Mouse (Mus musculus) small intestine, adult 2 months (tissue): ENCODE results near the gene Dlg2. TPM values are rescaled to one million over a fixed set of nuclear protein-coding genes. Genes with fewer than 3 reads are reported as not detected.

Experiments used
- H3K27ac ChIP-seq: fragments of 200-500 bp; 2 replicates; pipeline ENCODE4 v1.5.1; 2012; ENCODE audit warnings: low read depth, low read length, control low read depth, inconsistent platforms; ENCODE audit not compliant: insufficient read depth
- H3K27me3 ChIP-seq: fragments of 200-500 bp; 2 replicates; pipeline ENCODE4 v1.6.1; 2012; ENCODE audit warnings: mild to moderate bottlenecking, moderate library complexity, low read length, inconsistent platforms; ENCODE audit not compliant: control insufficient read depth, insufficient read depth
- H3K36me3 ChIP-seq: fragments of 200-500 bp; 2 replicates; pipeline ENCODE4 v1.6.1; 2012; ENCODE audit warnings: mild to moderate bottlenecking, low read length, control low read depth, inconsistent platforms; ENCODE audit not compliant: control insufficient read depth, insufficient read depth
- H3K4me1 ChIP-seq: fragments of 200-500 bp; 2 replicates; pipeline ENCODE4 v1.6.1; 2012; ENCODE audit warnings: low read length, inconsistent platforms, mixed read lengths; ENCODE audit not compliant: control insufficient read depth, insufficient read depth, insufficient read length
- H3K4me3 ChIP-seq: fragments of 200-500 bp; 2 replicates; pipeline ENCODE4 v1.5.1; 2012; ENCODE audit warnings: low read depth, mild to moderate bottlenecking, control low read depth, inconsistent platforms, low read length, moderate library complexity
- CTCF ChIP-seq: fragments of 200-500 bp; IDR thresholded peaks from 2 replicates; pipeline ENCODE4 v1.5.1; 2012; ENCODE audit warnings: low read depth, mild to moderate bottlenecking, control low read depth, inconsistent platforms, low read length, moderate library complexity, mixed read lengths; ENCODE audit not compliant: insufficient replicate concordance, insufficient read length; ENCODE audit errors: extremely low read depth
- POLR2A ChIP-seq: fragments of 200-500 bp; IDR thresholded peaks from 2 replicates; pipeline ENCODE4 v1.6.1; 2012; ENCODE audit warnings: low read depth, mild to moderate bottlenecking, control low read depth, inconsistent platforms, low read length, moderate library complexity
- WGBS: fragments of 180-500 bp; shearing (Covaris S2); methylation state at CpG from one replicate; pipeline ENCODE4 v1.1.7; 2018; 5-methylcytosine and 5-hydroxymethylcytosine counted together
- polyA plus RNA-seq: library from polyadenylated mRNA; depleted of rRNA; stranded (reverse); fragments of >200 nt; gene quantifications from 2 replicates; pipeline ENCODE4 v1.2.3, GENCODE M21; 2012

The Dlg2 gene
- polyA plus RNA-seq, 1 experiment, result 0.38 TPM

DNA sequence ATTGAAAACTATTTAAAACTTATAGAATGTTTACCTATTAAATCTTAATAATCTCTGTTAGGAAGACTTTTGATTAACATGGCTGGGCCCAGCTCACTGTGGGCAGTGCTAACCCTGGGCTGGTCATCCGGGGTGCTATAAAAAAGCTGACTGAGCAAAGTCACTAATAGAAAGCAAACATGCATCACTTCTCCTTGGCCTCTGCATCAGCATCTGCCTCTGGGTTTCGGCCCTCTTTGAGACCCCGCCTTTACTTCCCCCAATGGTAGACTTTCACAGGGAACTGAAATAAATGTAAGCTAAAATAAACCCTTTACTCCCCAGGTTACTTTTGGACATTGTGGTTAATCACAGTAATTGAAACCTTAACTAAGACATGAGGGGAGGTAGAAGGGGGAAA lies 1264.3 kb downstream of the Dlg2 start:
- Histone ChIP-seq H3K4me3 (no peak overlapping the region), H3K4me1 (no peaks in the 10 kb centered on the region), H3K27me3 (no peaks in the 10 kb centered on the region), H3K27ac (no peak overlapping the region), H3K36me3 (no peaks in the 10 kb centered on the region)
- TF ChIP-seq CTCF (no peak), POLR2A (no peak)
- 79% methylated on average over 3 of the region's 3 CpGs for whole genome bisulfite sequencing

DNA sequence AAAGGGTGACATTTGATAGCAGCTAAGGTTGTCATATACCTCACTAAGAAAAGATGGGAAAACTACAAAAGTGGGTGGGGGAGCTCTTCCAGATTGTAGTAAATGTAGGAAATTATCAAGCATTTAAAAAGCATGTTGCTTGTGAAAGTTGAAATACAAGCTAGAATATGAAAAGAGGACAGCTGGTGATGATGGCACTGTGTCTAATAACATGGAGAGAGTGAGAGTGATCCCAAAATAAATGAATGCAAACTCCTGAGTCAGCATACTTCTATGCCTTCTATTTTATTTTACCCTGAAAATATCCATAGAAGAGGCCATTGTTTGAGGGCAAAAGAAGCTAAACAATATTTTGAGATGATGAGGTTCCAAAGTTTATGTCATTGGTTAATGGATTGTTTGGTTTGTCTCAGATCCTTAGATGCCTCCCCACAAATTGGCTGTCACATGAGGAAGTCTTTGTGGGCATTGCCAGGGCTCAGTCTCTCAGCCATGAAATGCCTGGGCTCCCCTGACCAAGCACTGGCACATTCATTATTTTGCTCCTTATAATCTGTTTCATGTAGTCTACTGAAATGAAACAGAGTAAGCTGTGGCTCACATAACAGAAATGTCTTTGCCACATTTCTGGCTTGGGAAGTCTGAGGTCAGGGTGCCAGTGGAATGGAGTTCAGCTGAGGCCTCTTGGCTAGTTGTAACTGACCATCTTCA lies 1276.8 kb downstream of the Dlg2 start:
- H3K4me3 ChIP-seq, result no peak overlapping the region
- no peak overlapping the region for H3K27ac ChIP-seq
- TF ChIP-seq POLR2A (no peak), CTCF (no peak)
- H3K27me3 ChIP-seq, result no peaks in the 10 kb centered on the region
- no peaks in the 10 kb centered on the region for H3K4me1 ChIP-seq
- no peaks in the 10 kb centered on the region for H3K36me3 ChIP-seq

GRCm38 (mm10) chr7:91767648-91768047 lies 1291.2 kb downstream of the Dlg2 start:
- H3K4me1 ChIP-seq, result no peaks in the 10 kb centered on the region
- no peak overlapping the region for H3K4me3 ChIP-seq
- TF ChIP-seq CTCF, result no peak
- no peaks in the 10 kb centered on the region for H3K27me3 ChIP-seq
- no peak overlapping the region for H3K27ac ChIP-seq
- no peaks in the 10 kb centered on the region for H3K36me3 ChIP-seq

DNA sequence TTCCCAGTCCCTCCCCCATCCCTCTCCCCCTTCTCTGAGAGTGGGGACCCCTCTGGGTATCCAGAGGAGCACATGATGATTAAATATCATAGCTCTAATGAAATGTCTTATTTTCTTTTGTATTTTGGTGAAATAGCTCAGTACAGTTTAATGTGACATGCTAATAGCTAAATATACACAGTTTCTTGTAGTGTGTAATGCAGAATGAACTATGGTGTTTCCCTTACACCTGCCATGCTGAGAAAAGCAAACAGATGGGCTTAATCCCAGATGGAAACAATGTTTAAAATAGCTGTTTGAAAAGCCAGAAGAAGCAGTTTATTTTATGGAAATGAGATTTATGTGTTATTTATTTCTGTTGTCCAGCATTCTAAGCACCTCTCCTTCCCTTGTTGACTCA lies 1302.2 kb downstream of the Dlg2 start:
- Histone ChIP-seq H3K27ac (no peak overlapping the region), H3K4me1 (no peaks in the 10 kb centered on the region), H3K4me3 (no peak overlapping the region), H3K36me3 (no peaks in the 10 kb centered on the region), H3K27me3 (no peaks in the 10 kb centered on the region)
- TF ChIP-seq CTCF, result no peak
- no peak for TF ChIP-seq POLR2A

DNA sequence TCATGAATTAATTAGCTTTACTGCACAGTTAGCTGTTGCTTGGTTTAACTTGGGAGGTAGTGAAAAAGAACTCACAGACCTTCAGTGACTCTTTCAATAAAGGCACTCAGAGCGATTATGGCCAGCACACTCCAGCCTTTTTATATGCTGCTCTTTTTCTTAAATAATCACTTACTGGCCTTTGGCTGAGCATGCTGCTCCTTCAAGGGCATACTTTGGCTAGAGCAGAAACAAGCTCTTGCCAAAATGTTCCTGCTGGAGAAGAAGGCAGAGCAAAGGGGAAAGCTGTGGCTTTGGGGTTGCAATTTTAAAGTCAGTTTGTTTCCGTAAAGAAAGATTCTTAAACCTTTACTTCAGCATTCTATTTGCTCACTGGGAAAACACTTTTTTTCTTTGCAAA lies 1308.1 kb downstream of the Dlg2 start:
- Histone ChIP-seq H3K4me3 (no peak overlapping the region), H3K36me3 (no peaks in the 10 kb centered on the region), H3K27ac (no peak overlapping the region), H3K4me1 (no peaks in the 10 kb centered on the region), H3K27me3 (no peaks in the 10 kb centered on the region)
- no peak for TF ChIP-seq CTCF
- no peak for TF ChIP-seq POLR2A
- 77% methylated on average over 2 of the region's 2 CpGs for WGBS

GRCm38 (mm10) chr7:91785445-91785844 lies 1309.0 kb downstream of the Dlg2 start:
- TF ChIP-seq CTCF, result no peak
- TF ChIP-seq POLR2A, result no peak
- 80% methylated on average over 5 of the region's 5 CpGs for WGBS
- Histone ChIP-seq H3K36me3 (no peaks in the 10 kb centered on the region), H3K4me1 (no peaks in the 10 kb centered on the region), H3K4me3 (no peak overlapping the region), H3K27ac (no peak overlapping the region), H3K27me3 (no peaks in the 10 kb centered on the region)

- WGBS, result 72% methylated on average over 3 of the region's 3 CpGs
- Histone ChIP-seq H3K4me1 (no peaks in the 10 kb centered on the region), H3K27me3 (no peaks in the 10 kb centered on the region), H3K36me3 (no peaks in the 10 kb centered on the region), H3K27ac (no peak overlapping the region), H3K4me3 (no peak overlapping the region)
- TF ChIP-seq POLR2A (no peak), CTCF (no peak)
Measured at GRCm38 (mm10) chr7:91785871-91786270, 1309.4 kb downstream of the Dlg2 start.
